Mouse (Mus musculus) forebrain, embryonic 16.5 days (tissue): ENCODE measurements around the gene Aplp1. TPM values are rescaled to one million over a fixed set of nuclear protein-coding genes. Genes with fewer than 3 reads are reported as not detected.

Experiments
- ATAC-seq: fragments of 200-750 bp; cut with Nextera tagmentation; 2 replicates; pipeline ENCODE4 v1.8.0; 2017; ENCODE audit warnings: mild to moderate bottlenecking, moderate library complexity
- H3K27ac ChIP-seq: fragments of 300-500 bp; sonication (generic); 2 replicates; pipeline ENCODE4 v1.5.1; 2014; ENCODE audit warnings: low read length, control low read depth
- H3K27me3 ChIP-seq: fragments of 300-500 bp; sonication (generic); replicated peaks from 2 replicates; pipeline ENCODE4 v1.6.1; 2014; ENCODE audit warnings: low read length; ENCODE audit not compliant: control insufficient read depth, insufficient read depth
- H3K36me3 ChIP-seq: fragments of 300-500 bp; sonication (generic); 2 replicates; pipeline ENCODE4 v1.6.1; 2014; ENCODE audit not compliant: control insufficient read depth, insufficient read depth
- H3K4me1 ChIP-seq: fragments of 300-500 bp; sonication (generic); replicated peaks from 2 replicates; pipeline ENCODE4 v1.6.1; 2014; ENCODE audit warnings: low read length; ENCODE audit not compliant: control insufficient read depth, insufficient read depth
- H3K4me2 ChIP-seq: fragments of 300-500 bp; sonication (generic); 2 replicates; pipeline ENCODE4 v1.6.1; 2014; ENCODE audit warnings: mild to moderate bottlenecking, low read length, control low read depth
- H3K4me3 ChIP-seq: fragments of 300-500 bp; sonication (generic); replicated peaks from 2 replicates; pipeline ENCODE4 v1.5.1; 2014; ENCODE audit warnings: mild to moderate bottlenecking, low read length, control low read depth
- H3K9ac ChIP-seq: fragments of 300-500 bp; sonication (generic); replicated peaks from 2 replicates; pipeline ENCODE4 v1.6.1; 2014; ENCODE audit warnings: low read depth, low read length, control low read depth
- H3K9me3 ChIP-seq: fragments of 300-500 bp; sonication (generic); 2 replicates; pipeline ENCODE4 v1.6.1; 2016; ENCODE audit warnings: low read length; ENCODE audit not compliant: control insufficient read depth
- WGBS: fragments of 180-500 bp; shearing (Covaris S2); extraction: QIAGEN DNeasy Blood & Tissue Kit; methylation state at CpG from one replicate; pipeline ENCODE4 v1.1.7; 2014; 5-methylcytosine and 5-hydroxymethylcytosine counted together
- polyA plus RNA-seq: library from polyadenylated mRNA; unstranded; fragments of >200 nt; fragmentation: Nextera tagmentation; extraction: Ambion mirVana; gene quantifications from 2 replicates; pipeline ENCODE4 v1.2.1, GENCODE M21; 2015

The Aplp1 gene
- polyA plus RNA-seq, 1 experiment from 2014 or later, result 649 TPM

DNA sequence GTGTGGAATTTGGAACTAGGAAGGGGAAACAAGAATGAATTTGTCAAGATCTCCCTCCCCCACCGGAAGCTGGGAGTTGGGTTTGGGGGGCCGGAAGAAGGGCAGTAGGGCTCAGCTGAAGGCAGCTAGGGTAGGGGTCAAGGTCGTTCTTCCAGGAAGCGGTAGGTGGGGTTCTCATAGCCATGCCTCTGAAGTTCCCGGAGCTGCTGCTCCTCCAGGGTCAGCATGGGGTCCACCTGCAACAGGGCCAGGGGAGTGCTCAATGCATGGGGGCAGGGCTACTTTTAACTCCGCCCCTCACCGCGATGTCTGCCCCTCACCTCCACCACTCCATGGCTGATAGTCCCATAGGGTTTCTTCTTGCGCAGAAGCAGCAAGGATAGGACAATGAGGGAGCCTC, 10.2 kb downstream of the Aplp1 start:
- H3K4me2 ChIP-seq, result no peak overlapping the region
- no peak for ATAC-seq
- H3K9ac ChIP-seq, result no peak overlapping the region
- H3K4me1 ChIP-seq, result no peaks in the 10 kb centered on the region
- peaks cover 28% of the 10 kb centered on the region for H3K36me3 ChIP-seq
- no peak overlapping the region for H3K27ac ChIP-seq
- H3K9me3 ChIP-seq, result no peaks in the 10 kb centered on the region
- no peak overlapping the region for H3K4me3 ChIP-seq
- WGBS, result 55% methylated on average over 9 of the region's 9 CpGs
- H3K27me3 ChIP-seq, result no peaks in the 10 kb centered on the region

DNA sequence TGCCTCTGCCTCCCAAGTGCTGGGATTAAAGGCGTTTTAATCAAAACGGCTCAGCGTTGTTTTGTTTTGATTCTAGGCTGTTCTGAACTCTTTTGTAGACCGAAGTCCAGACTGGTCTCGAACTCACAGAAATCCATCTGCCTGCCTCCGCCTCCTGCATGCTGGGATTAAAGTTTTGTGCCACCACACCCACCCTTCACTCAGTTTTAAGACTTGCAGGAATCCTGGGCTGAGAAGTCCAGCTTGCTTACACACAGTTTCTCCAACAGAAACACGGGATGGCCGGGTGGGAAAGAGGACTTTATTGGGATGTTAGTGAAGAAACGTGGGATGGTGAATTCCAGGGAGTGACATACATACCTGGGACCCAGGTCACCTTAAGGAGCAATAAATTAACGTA, 10.6 kb downstream of the Aplp1 start:
- no peak overlapping the region for H3K4me3 ChIP-seq
- no peak for ATAC-seq
- H3K36me3 ChIP-seq, result peaks cover 23% of the 10 kb centered on the region
- H3K27me3 ChIP-seq, result no peaks in the 10 kb centered on the region
- H3K4me2 ChIP-seq, result no peak overlapping the region
- WGBS, result 75% methylated on average over 10 of the region's 10 CpGs
- H3K27ac ChIP-seq, result no peak overlapping the region
- H3K9ac ChIP-seq, result no peak overlapping the region
- no peaks in the 10 kb centered on the region for H3K4me1 ChIP-seq
- H3K9me3 ChIP-seq, result no peaks in the 10 kb centered on the region

DNA sequence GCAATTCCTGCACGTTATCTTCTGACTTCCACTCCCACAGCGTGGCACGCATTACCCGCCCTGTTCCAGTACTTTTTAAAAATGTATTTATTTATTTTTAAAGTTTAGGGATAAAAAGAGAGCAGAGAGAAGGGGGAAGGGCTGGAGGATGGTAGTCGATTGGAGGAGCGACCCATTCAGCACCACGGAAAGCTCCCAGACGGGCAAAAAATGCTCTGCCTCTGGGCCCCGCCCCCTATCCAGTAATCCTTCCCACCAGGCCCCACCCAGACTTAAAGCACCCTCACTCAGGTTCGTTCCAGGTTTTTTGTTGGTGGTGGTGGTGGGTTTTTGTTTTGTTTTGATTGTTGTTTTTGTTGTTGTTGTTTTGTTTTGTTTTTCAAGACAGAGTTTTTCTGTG, 11.1 kb downstream of the Aplp1 start:
- Histone ChIP-seq H3K9ac (no peak overlapping the region), H3K4me3 (no peak overlapping the region), H3K4me1 (no peaks in the 10 kb centered on the region), H3K4me2 (no peak overlapping the region), H3K36me3 (peaks cover 20% of the 10 kb centered on the region), H3K9me3 (no peaks in the 10 kb centered on the region), H3K27ac (no peak overlapping the region), H3K27me3 (no peaks in the 10 kb centered on the region)
- WGBS, result 6% methylated on average over 10 of the region's 10 CpGs
- ATAC-seq, result no peak

DNA sequence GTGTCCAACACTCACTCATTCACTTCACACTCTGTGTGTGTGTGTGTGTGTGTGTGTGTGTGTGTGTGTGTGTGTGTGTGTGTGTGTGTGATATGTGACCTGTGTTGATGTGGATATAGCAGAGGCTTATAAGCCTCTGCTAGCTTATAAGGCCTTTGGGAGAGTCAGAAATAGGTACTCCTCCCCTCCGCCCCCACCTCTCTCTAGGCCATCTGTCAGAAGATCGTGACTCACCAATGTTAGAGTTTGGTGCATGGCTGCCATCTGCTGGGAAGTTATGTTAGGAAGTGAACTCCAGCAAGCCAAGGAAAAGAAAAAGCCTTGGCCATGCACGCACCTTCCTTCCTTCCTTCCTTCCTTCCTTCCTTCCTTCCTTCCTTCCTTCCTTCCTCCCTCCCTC, 13.5 kb downstream of the Aplp1 start:
- no peak overlapping the region for H3K4me3 ChIP-seq
- H3K9me3 ChIP-seq, result no peaks in the 10 kb centered on the region
- peaks cover 15% of the 10 kb centered on the region for H3K36me3 ChIP-seq
- no peaks in the 10 kb centered on the region for H3K4me1 ChIP-seq
- H3K27ac ChIP-seq, result no peak overlapping the region
- WGBS, result 11% methylated on average over 3 of the region's 3 CpGs
- no peak overlapping the region for H3K9ac ChIP-seq
- no peaks in the 10 kb centered on the region for H3K27me3 ChIP-seq
- ATAC-seq, result peak; percentile 75
- H3K4me2 ChIP-seq, result no peak overlapping the region

DNA sequence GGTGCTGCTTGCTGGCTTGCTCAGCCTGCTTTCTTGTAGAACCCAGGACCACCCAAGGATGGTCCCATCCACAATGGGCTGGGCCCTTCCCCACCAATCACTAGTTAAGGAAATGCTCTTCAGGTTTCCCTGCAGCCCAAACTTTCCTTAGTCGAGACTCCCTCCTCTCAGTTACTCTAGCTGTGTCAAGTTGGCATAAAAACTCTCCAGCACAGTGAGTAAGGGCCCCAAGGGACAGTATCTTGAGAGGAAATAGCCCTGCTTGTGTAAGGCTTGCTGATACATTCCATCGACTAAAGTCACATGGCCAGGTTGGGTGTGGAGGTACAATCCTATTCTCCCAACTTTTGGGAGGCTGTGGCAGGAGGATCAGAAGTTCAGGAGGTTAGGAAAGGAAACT, 15.1 kb downstream of the Aplp1 start:
- Histone ChIP-seq H3K4me3 (no peak overlapping the region), H3K9me3 (no peaks in the 10 kb centered on the region), H3K4me2 (no peak overlapping the region), H3K27me3 (no peaks in the 10 kb centered on the region), H3K27ac (no peak overlapping the region), H3K4me1 (no peaks in the 10 kb centered on the region), H3K36me3 (peaks cover 7% of the 10 kb centered on the region; the same call in 1 of the 2 replicates), H3K9ac (no peak overlapping the region)
- WGBS, result 68% methylated on average over 2 of the region's 2 CpGs
- ATAC-seq, result no peak

DNA sequence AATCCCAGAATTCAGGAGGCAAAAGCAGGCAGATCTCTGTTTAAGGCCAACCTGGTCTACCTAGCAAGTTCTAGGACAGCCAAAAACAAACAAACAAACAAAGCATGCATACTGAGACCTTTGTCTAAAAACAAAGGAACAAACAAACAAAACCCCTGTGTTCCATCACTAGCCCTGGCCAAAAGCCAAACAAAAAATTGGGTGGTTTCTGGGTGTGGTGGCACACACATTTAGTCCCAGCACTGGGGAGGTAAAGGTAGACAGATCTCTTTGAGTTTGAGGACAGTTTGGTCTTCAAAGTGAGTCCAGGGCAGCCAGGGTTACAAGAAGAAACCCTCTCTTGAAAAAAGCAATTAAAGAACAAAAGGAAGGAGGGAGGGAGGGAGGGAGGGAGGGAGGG, 16.0 kb downstream of the Aplp1 start:
- Histone ChIP-seq H3K4me3 (no peak overlapping the region), H3K4me1 (no peaks in the 10 kb centered on the region), H3K36me3 (no peaks in the 10 kb centered on the region; the same call in 1 of the 2 replicates), H3K9me3 (no peaks in the 10 kb centered on the region), H3K27ac (no peak overlapping the region), H3K9ac (no peak overlapping the region), H3K27me3 (no peaks in the 10 kb centered on the region), H3K4me2 (no peak overlapping the region)
- ATAC-seq, result no peak

DNA sequence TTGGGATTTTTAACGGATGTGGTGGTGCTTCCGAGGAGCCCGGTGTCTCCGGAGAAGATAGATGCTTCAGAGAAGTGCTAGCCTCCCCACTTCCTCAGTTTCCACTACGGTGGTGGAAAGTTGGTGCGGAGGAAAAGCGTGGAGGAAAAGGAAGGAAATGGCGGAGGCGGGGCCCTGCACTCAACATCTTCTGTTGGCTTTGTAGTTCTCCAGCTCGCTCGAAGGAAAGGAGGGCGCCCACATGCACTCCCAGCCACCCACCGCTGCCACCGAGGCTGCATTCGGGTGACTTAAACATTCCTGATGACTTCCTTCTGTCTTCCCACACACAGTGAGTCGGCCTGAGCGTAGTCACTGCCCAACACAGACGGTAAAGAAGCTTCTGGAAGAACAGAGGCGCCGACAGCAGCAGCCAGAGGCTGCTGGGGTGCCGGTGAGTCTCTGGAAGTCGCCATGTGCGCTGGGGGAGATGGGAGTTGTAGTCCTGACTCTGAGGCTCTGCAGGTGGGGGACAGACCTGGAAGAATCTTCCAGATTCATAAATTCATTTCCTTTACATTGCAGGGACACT, 22.2 kb downstream of the Aplp1 start:
- Histone ChIP-seq H3K4me3 (peak overlapping the region; percentile 65), H3K4me2 (peak overlapping the region; percentile 69), H3K36me3 (no peaks in the 10 kb centered on the region; the same call in 1 of the 2 replicates), H3K9me3 (no peaks in the 10 kb centered on the region), H3K9ac (peak overlapping the region; percentile 71), H3K27me3 (peaks cover 5% of the 10 kb centered on the region; the same call in 1 of the 2 replicates), H3K27ac (no peak overlapping the region), H3K4me1 (peaks cover 12% of the 10 kb centered on the region)
- ATAC-seq, result no peak
- 49% methylated on average over 23 of the region's 23 CpGs for WGBS

DNA sequence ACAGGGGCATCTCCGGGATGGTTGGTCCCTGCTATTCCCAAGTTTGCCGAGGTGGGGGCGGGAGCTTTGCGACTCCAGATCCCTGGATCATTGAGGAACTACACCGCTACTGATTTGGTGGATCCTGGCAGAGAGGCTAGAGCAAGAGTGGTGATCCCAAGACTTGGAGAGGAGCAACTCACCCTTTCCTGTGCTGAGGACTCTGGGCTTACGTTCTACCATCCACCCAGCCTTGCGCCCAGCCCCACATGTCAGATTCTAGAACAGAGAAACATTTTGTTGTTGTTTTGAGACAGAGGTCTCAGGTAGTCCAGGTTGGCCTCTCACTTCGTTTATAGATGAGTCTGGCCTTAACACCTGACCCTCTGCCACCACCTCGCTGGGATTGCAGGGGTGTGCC, 22.8 kb downstream of the Aplp1 start:
- ATAC-seq, result peak; percentile 37
- Histone ChIP-seq H3K27ac (0 out of 2 replicates have a peak overlapping the region, but pooled peaks have one; percentile 13), H3K4me3 (peak overlapping the region; percentile 65), H3K9ac (peak overlapping the region; percentile 71), H3K4me2 (peak overlapping the region; percentile 69), H3K4me1 (peaks cover 12% of the 10 kb centered on the region), H3K9me3 (no peaks in the 10 kb centered on the region), H3K36me3 (no peaks in the 10 kb centered on the region; the same call in 1 of the 2 replicates), H3K27me3 (peaks cover 5% of the 10 kb centered on the region; the same call in 1 of the 2 replicates)
- 11% methylated on average over 9 of the region's 9 CpGs for WGBS

DNA sequence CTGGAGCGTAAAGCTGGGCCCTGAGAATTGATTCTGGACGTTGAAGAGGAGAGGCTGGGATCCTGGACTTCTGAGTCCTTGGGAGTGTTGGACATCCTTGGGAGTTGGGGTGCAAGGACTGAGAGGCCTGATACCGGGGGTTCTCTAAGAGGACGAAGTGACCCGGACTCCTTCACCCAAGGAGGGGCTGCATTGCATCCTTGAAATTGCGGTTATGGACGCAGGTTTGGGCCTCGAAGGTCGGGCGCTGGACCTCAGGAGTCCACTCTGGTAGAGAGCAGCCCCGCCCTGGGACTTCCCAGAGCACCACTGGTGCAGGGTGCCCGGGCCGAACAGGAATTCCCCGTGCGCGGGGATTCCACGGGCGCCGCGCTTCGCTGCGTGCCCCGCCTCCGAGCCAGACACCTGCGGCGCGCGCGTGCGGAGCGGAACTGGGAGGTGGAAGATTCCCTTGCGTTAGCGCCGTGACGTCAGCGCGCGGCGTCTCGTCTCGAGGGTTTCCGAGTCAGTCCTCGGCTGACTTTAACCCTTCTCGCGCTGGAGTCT, 23.4 kb downstream of the Aplp1 start:
- WGBS, result under 1% methylated on average over 44 of the region's 45 CpGs
- Histone ChIP-seq H3K36me3 (no peaks in the 10 kb centered on the region; the same call in 1 of the 2 replicates), H3K4me2 (peak overlapping the region; percentile 69), H3K9ac (peak overlapping the region; percentile 71), H3K4me1 (peaks cover 12% of the 10 kb centered on the region), H3K4me3 (peak overlapping the region; percentile 65), H3K27me3 (peaks cover 5% of the 10 kb centered on the region; the same call in 1 of the 2 replicates), H3K9me3 (no peaks in the 10 kb centered on the region), H3K27ac (peak overlapping the region; percentile 49; the same call in 1 of the 2 replicates)
- ATAC-seq, result peak; percentile 92
